Mouse (Mus musculus) cerebellum, adult 2 months (tissue): ENCODE measurements around the gene Adamts2. TPM values are rescaled to one million over a fixed set of nuclear protein-coding genes. Genes with fewer than 3 reads are reported as not detected.
A peak's percentile ranks its signal among the peaks of the same experiment; 100 is the strongest.

Source experiments
- DNase-seq, 2 experiments: peaks; one replicate each; pipeline ENCODE4 v3.0.0; 2021
- H3K27ac ChIP-seq: fragments of 200-500 bp; 2 replicates; pipeline ENCODE4 v1.5.1; 2012; ENCODE audit warnings: low read length, control low read depth, inconsistent platforms; ENCODE audit not compliant: insufficient read depth
- H3K27me3 ChIP-seq: fragments of 200-500 bp; 2 replicates; pipeline ENCODE4 v1.6.1; 2012; ENCODE audit warnings: inconsistent platforms, mild to moderate bottlenecking, low read length, moderate library complexity; ENCODE audit not compliant: control insufficient read depth, insufficient read depth
- H3K4me1 ChIP-seq: fragments of 200-500 bp; 2 replicates; pipeline ENCODE4 v1.6.1; 2011; ENCODE audit warnings: low read length; ENCODE audit not compliant: control insufficient read depth, insufficient read depth
- H3K4me3 ChIP-seq: fragments of 200-500 bp; replicated peaks from 2 replicates; pipeline ENCODE3; 2011; ENCODE audit warnings: mild to moderate bottlenecking, low read depth, low read length, control low read depth; ENCODE audit not compliant: insufficient read depth
- CTCF ChIP-seq: fragments of 200-500 bp; IDR thresholded peaks from 2 replicates; pipeline ENCODE4 v1.5.1; 2011; ENCODE audit warnings: low read depth, mild to moderate bottlenecking, control low read depth, low read length, moderate library complexity, borderline replicate concordance; ENCODE audit not compliant: insufficient read depth
- POLR2A ChIP-seq: fragments of 200-500 bp; IDR thresholded peaks from 2 replicates; pipeline ENCODE4 v1.6.1; 2011; ENCODE audit warnings: low read length, control low read depth, borderline replicate concordance; ENCODE audit not compliant: insufficient read depth
- WGBS: fragments of 180-500 bp; shearing (Covaris S2); methylation state at CpG from one replicate; pipeline ENCODE4 v1.1.7; 2018; 5-methylcytosine and 5-hydroxymethylcytosine counted together
- polyA plus RNA-seq: library from polyadenylated mRNA; depleted of rRNA; stranded (reverse); fragments of >200 nt; gene quantifications from 2 replicates; pipeline ENCODE4 v1.2.3, GENCODE M21; 2012; rRNA removed

Adamts2 gene
- polyA plus RNA-seq, 1 experiment = 21.1 TPM

GRCm38 (mm10) chr11:50850989-50851601 is 249.2 kb downstream of the Adamts2 start:
- Histone ChIP-seq H3K27ac (no peak overlapping the region), H3K27me3 (peaks cover 4% of the 10 kb centered on the region; the same call in 1 of the 2 replicates), H3K4me1 (no peaks in the 10 kb centered on the region), H3K4me3 (peak overlapping the region; percentile 11)
- DNase-seq = peak; percentile 15 to 18
- TF ChIP-seq CTCF (no peak), POLR2A (no peak)
- under 1% methylated on average over 72 of the region's 72 CpGs for WGBS

Other genes starting within 250 kb of the Adamts2 start
- 0.34 and 0.63 TPM in 2 replicates for gene Cby3, start 247.6 kb upstream of the Adamts2 start, polyA plus RNA-seq
- gene Hnrnph1, start 225.1 kb upstream of the Adamts2 start, polyA plus RNA-seq = 264 and 318 TPM in 2 replicates
- 35.6 and 38.3 TPM in 2 replicates for gene Rufy1, start 171.0 kb upstream of the Adamts2 start, polyA plus RNA-seq
- gene Zfp354c, start 225.6 kb downstream of the Adamts2 start, polyA plus RNA-seq = 18.1 and 18.5 TPM in 2 replicates
- gene Zfp879, start 239.5 kb downstream of the Adamts2 start, polyA plus RNA-seq = 1.5 and 1.7 TPM in 2 replicates
- not detected in 2 replicates for gene Grm6, start 248.6 kb downstream of the Adamts2 start, polyA plus RNA-seq